Mouse (Mus musculus) embryonic fibroblast, embryonic 13.5 days (primary cell): Measurements from ENCODE around the gene Prkab2. TPM values are rescaled to one million over a fixed set of nuclear protein-coding genes. Genes with fewer than 3 reads are reported as not detected.

ENCODE experiments used
- H3K27ac ChIP-seq: 2 replicates; pipeline ENCODE4 v1.5.1; 2012; ENCODE audit warnings: low read length, control low read depth, inconsistent platforms; ENCODE audit not compliant: insufficient read depth
- H3K4me1 ChIP-seq: 2 replicates; pipeline ENCODE4 v1.6.1; 2011; ENCODE audit warnings: low read length; ENCODE audit not compliant: control insufficient read depth, insufficient read depth
- H3K4me3 ChIP-seq: 2 replicates; pipeline ENCODE4 v1.5.1; 2011; ENCODE audit warnings: mild to moderate bottlenecking, control low read depth, low read length; ENCODE audit not compliant: insufficient read depth
- CTCF ChIP-seq: IDR thresholded peaks from 2 replicates; pipeline ENCODE4 v1.5.1; 2011; ENCODE audit warnings: mild to moderate bottlenecking, control low read depth, low read length, moderate library complexity, borderline replicate concordance; ENCODE audit not compliant: insufficient read depth
- POLR2A ChIP-seq: IDR thresholded peaks from 2 replicates; pipeline ENCODE4 v1.6.1; 2011; ENCODE audit warnings: low read depth, mild to moderate bottlenecking, control low read depth, low read length, moderate library complexity
- polyA plus RNA-seq: library from polyadenylated mRNA; stranded (reverse); fragments of >200 nt; gene quantifications from 2 replicates; pipeline ENCODE4 v1.2.4, GENCODE M21; 2011; ENCODE audit warnings: low read depth; ENCODE audit not compliant: missing spikeins, insufficient read length

Gene Prkab2
- polyA plus RNA-seq = 23.8 and 30.2 TPM in 2 replicates

GRCm38 (mm10) chr3:97657655-97658411 is at the start of gene Prkab2:
Prkab2 (plus strand) TSS chr3:97658193.
- Histone ChIP-seq H3K4me1 (no peaks in the 10 kb centered on the region; the same call in 1 of the 2 replicates), H3K4me3 (peak within 1 kb of the TSS; percentile 63), H3K27ac (peak within 1 kb of the TSS; percentile 60; the same call in 1 of the 2 replicates)
- peak; percentile 88 for TF ChIP-seq POLR2A
- TF ChIP-seq CTCF = no peak

DNA sequence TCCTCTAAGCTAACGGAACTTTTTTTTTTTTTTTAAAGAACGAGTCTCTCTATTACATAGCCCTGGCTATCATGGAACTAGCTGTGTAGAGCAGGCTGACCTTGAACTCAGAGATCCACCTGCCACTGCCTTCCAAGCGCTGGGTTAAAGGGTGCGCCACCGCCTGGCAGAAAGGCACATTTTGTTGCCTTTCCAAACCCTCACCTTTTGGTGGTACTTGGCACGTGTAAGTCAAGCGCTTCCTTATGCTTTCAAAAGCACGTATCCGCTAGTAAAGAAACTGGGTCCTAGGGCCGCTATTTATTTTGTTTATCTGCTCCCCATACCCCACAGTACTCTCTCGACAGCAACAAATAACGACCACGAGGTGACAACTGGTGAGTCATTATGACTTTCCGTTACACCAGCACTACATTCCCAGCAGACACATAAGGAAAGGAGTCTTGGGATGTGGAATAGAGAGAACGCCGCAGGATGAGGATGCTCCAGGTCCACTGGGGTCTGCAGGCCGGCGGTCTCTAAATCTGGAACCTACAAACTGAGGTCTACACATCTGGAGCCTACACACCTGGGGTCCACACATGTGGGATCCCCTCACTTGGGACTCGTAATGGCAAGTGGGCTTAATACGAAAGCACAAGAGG is 48.7 kb upstream of the Prkab2 start:
- peak; percentile 52; the same call in 1 of the 2 replicates for TF ChIP-seq CTCF
- no peak for TF ChIP-seq POLR2A
- Histone ChIP-seq H3K4me1 (no peaks in the 10 kb centered on the region), H3K27ac (peak overlapping the region; percentile 3; the same call in 1 of the 2 replicates), H3K4me3 (peak overlapping the region; percentile 54)

- H3K4me3 ChIP-seq = peak within 1 kb of the TSS; percentile 54
- no peaks in the 10 kb centered on the region for H3K4me1 ChIP-seq
- TF ChIP-seq POLR2A = peak; percentile 64
- peak; percentile 97 for TF ChIP-seq CTCF
- H3K27ac ChIP-seq = peak within 1 kb of the TSS; percentile 16
Measured at GRCm38 (mm10) chr3:97609845-97610410, 48.1 kb upstream of the Prkab2 start, which contains the start of gene Chd1l. Chd1l (minus strand) TSS chr3:97610203.

- Histone ChIP-seq H3K27ac (no peak overlapping the region), H3K4me3 (no peak overlapping the region), H3K4me1 (no peaks in the 10 kb centered on the region)
- TF ChIP-seq POLR2A (no peak), CTCF (no peak)
Measured at GRCm38 (mm10) chr3:97611021-97611420, 47.0 kb upstream of the Prkab2 start.

DNA sequence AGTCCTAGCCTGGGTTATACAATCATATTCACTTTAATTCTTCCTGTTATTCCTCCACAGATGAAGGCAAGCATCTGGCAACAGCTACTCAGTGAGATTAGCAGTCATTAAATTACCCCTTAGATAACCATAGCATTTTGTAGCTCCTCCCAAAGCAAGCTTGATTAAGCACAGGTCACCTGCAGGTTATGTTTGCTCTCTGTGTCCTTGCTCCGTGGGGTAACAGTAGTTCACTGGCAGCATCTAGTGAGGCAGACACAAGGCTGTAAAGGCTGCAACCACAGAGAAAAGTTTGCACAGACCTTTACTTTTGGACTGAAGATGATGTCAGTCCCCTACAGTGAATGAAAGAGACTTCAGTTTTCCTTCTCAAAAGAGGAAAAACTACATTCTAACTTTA is 42.8 kb upstream of the Prkab2 start:
- no peaks in the 10 kb centered on the region for H3K4me1 ChIP-seq
- no peak overlapping the region for H3K4me3 ChIP-seq
- no peak for TF ChIP-seq POLR2A
- no peak for TF ChIP-seq CTCF
- H3K27ac ChIP-seq = no peak overlapping the region

DNA sequence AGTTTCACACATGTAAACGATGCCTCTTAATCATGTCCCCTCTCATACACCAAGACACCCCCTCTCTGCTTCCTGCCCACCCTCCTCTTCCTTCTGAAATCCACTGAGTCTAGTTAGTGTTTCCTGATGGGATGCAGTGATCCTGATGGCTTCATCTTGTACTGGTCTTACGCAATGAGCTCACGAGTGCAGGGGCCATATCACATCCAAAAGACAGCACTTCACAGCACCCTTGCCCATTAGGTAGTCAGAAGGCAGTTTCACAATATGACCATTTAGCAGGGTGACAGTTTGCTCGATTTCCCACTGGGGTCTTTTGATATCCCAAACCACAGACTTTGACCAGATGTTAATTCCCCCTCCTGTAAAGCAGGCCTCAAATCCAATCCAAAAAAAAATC is 42.1 kb upstream of the Prkab2 start:
- Histone ChIP-seq H3K4me3 (no peak overlapping the region), H3K27ac (no peak overlapping the region), H3K4me1 (no peaks in the 10 kb centered on the region)
- TF ChIP-seq POLR2A = no peak
- TF ChIP-seq CTCF = no peak

- Histone ChIP-seq H3K4me3 (no peak overlapping the region), H3K27ac (no peak overlapping the region), H3K4me1 (no peaks in the 10 kb centered on the region)
- TF ChIP-seq POLR2A = no peak
- TF ChIP-seq CTCF = no peak
Measured at GRCm38 (mm10) chr3:97617091-97617825, 40.7 kb upstream of the Prkab2 start.

GRCm38 (mm10) chr3:97617899-97618298 is 40.1 kb upstream of the Prkab2 start:
- TF ChIP-seq POLR2A = no peak
- TF ChIP-seq CTCF = no peak
- H3K4me1 ChIP-seq = no peaks in the 10 kb centered on the region
- no peak overlapping the region for H3K4me3 ChIP-seq
- no peak overlapping the region for H3K27ac ChIP-seq

GRCm38 (mm10) chr3:97620657-97621056 is 37.3 kb upstream of the Prkab2 start:
- Histone ChIP-seq H3K4me3 (no peak overlapping the region), H3K4me1 (no peaks in the 10 kb centered on the region), H3K27ac (no peak overlapping the region)
- TF ChIP-seq CTCF = no peak
- no peak for TF ChIP-seq POLR2A
